Mouse (Mus musculus) neural tube, embryonic 14.5 days (tissue): Measurements from ENCODE around the gene Foxd1. TPM values are rescaled to one million over a fixed set of nuclear protein-coding genes. Genes with fewer than 3 reads are reported as not detected.

ENCODE experiments used
- ATAC-seq: fragments of 200-750 bp; cut with Nextera tagmentation; 2 replicates; pipeline ENCODE4 v1.8.0; 2017; ENCODE audit warnings: low read depth, mild to moderate bottlenecking, moderate TSS enrichment, moderate library complexity
- H3K27ac ChIP-seq: fragments of 300-500 bp; sonication (generic); 2 replicates; pipeline ENCODE4 v1.5.1; 2014; ENCODE audit warnings: low read depth, mild to moderate bottlenecking, control low read depth, low read length, moderate library complexity, mixed read lengths
- H3K27me3 ChIP-seq: fragments of 300-500 bp; sonication (generic); 2 replicates; pipeline ENCODE4 v1.6.1; 2014; ENCODE audit warnings: low read length; ENCODE audit not compliant: control insufficient read depth, insufficient read depth
- H3K36me3 ChIP-seq: fragments of 300-500 bp; sonication (generic); 2 replicates; pipeline ENCODE4 v1.6.1; 2014; ENCODE audit warnings: low read length, mixed read lengths; ENCODE audit not compliant: control insufficient read depth, insufficient read depth
- H3K4me1 ChIP-seq: fragments of 300-500 bp; sonication (generic); 2 replicates; pipeline ENCODE4 v1.6.1; 2014; ENCODE audit warnings: low read length; ENCODE audit not compliant: control insufficient read depth, insufficient read depth
- H3K4me2 ChIP-seq: fragments of 300-500 bp; sonication (generic); 2 replicates; pipeline ENCODE4 v1.6.1; 2014; ENCODE audit warnings: mild to moderate bottlenecking, low read depth, low read length, control low read depth
- H3K4me3 ChIP-seq: fragments of 300-500 bp; sonication (generic); 2 replicates; pipeline ENCODE4 v1.5.1; 2014; ENCODE audit warnings: low read depth, low read length, control low read depth, mixed read lengths
- H3K9ac ChIP-seq: fragments of 300-500 bp; sonication (generic); replicated peaks from 2 replicates; pipeline ENCODE4 v1.6.1; 2014; ENCODE audit warnings: low read depth, mild to moderate bottlenecking, control low read depth, low read length, mixed read lengths
- H3K9me3 ChIP-seq: fragments of 300-500 bp; sonication (generic); 2 replicates; pipeline ENCODE4 v1.6.1; 2016; ENCODE audit warnings: low read length; ENCODE audit not compliant: control insufficient read depth
- WGBS: fragments of 180-500 bp; shearing (Covaris S2); extraction: QIAGEN DNeasy Blood & Tissue Kit; methylation state at CpG from one replicate; pipeline ENCODE4 v1.1.7; 2014; 5-methylcytosine and 5-hydroxymethylcytosine counted together
- polyA plus RNA-seq: library from polyadenylated mRNA; unstranded; fragments of >200 nt; fragmentation: Nextera tagmentation; extraction: Ambion mirVana; gene quantifications from 2 replicates; pipeline ENCODE4 v1.2.1, GENCODE M21; 2014

The Foxd1 gene
- polyA plus RNA-seq, 1 experiment from 2014 or later, result 0.12 TPM

DNA sequence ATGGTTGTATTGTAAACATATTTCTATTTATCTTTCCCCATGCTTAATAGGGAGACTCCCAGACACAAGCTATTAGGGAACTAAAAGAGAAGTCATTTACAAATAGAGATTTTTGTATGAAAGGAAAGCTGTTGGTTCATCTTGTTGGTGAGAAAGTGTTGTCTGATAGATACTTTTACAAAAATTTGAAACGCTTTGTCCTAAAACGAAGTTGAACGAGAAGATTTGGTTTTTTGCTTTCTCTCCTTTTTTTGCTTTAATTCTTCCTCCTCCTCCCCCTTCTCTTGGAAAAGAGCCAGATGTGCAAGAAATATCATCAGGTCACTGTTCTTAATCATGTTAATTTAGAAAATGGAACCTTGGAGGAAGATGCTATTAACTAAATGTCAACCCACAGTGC, 13.6 kb downstream of the Foxd1 start:
- Histone ChIP-seq H3K27ac (no peak overlapping the region), H3K27me3 (peaks cover 63% of the 10 kb centered on the region), H3K9ac (no peak overlapping the region), H3K4me2 (no peak overlapping the region), H3K9me3 (no peaks in the 10 kb centered on the region), H3K36me3 (no peaks in the 10 kb centered on the region), H3K4me1 (no peaks in the 10 kb centered on the region), H3K4me3 (no peak overlapping the region)
- WGBS, result 16% methylated on average over 3 of the region's 3 CpGs
- no peak for ATAC-seq

DNA sequence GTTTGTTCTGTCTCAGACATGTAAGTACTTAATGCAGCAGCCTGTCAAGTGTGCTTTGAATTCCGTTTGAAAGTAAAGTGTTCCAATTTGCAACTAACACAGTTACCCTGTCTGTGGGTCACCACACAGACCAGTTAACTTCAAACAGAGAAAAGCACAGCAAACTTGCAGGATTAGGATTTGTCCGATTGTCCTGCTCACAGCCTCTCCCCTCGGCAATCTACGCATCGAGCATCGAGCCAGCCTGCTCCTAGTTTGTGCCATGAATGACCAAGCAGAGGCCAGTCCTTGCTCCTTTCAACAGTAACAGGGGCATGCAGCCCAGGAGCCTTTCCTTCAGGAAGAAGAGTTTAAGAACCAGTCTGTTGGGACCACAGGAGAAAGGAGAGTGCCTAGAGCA, 15.0 kb downstream of the Foxd1 start:
- no peaks in the 10 kb centered on the region for H3K4me1 ChIP-seq
- no peaks in the 10 kb centered on the region for H3K36me3 ChIP-seq
- no peak overlapping the region for H3K4me3 ChIP-seq
- ATAC-seq, result no peak
- H3K27me3 ChIP-seq, result peaks cover 53% of the 10 kb centered on the region
- H3K9me3 ChIP-seq, result no peaks in the 10 kb centered on the region
- 12% methylated on average over 6 of the region's 6 CpGs for WGBS
- H3K9ac ChIP-seq, result no peak overlapping the region
- no peak overlapping the region for H3K27ac ChIP-seq
- no peak overlapping the region for H3K4me2 ChIP-seq

DNA sequence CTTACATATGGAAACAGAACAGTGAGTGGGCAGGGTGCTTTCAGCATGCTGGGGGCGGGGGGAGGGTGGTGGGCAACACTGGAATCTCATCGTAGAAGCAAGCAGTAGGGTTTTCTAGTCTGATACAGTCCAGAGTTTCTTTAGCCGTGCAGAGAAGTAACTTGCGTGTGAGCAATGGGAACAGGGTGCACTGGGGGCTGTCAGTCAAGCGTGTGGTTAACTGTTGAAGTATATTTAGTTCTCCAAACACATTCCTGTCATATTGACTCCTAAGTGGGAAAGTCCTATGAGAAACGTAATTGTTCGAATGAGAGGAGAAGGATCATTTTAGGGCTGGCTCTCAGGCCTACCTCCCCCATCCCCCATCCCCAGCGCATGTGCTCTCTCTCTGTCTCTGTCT, 20.5 kb downstream of the Foxd1 start:
- Histone ChIP-seq H3K4me2 (no peak overlapping the region), H3K27ac (no peak overlapping the region), H3K4me1 (no peaks in the 10 kb centered on the region), H3K4me3 (no peak overlapping the region), H3K9ac (no peak overlapping the region), H3K27me3 (peaks cover 7% of the 10 kb centered on the region), H3K36me3 (no peaks in the 10 kb centered on the region), H3K9me3 (no peaks in the 10 kb centered on the region)
- no peak for ATAC-seq
- WGBS, result 78% methylated on average over 8 of the region's 8 CpGs

DNA sequence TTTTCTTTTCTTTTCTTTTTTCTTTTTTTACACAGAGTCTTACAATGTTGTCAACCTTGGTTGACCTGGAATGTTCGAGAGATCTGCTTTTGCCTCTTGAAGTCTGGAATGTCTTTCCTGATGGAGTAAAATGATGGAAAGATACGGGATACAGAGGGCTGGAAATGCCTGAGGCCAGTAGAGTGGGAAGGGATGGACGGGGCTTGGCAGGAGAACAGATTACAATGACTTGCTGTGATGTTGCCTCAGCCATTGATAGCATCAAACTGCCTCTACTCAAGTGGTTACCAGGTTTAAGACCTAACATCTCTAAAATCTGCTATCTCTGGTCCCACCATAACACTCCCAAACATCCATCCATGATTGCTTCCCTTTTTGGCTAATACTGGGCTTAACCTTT, 20.9 kb downstream of the Foxd1 start:
- Histone ChIP-seq H3K4me2 (no peak overlapping the region), H3K9me3 (no peaks in the 10 kb centered on the region), H3K36me3 (no peaks in the 10 kb centered on the region), H3K4me1 (no peaks in the 10 kb centered on the region), H3K4me3 (no peak overlapping the region), H3K9ac (no peak overlapping the region), H3K27ac (no peak overlapping the region), H3K27me3 (peaks cover 3% of the 10 kb centered on the region)
- WGBS, result 69% methylated on average over 3 of the region's 3 CpGs
- ATAC-seq, result no peak

DNA sequence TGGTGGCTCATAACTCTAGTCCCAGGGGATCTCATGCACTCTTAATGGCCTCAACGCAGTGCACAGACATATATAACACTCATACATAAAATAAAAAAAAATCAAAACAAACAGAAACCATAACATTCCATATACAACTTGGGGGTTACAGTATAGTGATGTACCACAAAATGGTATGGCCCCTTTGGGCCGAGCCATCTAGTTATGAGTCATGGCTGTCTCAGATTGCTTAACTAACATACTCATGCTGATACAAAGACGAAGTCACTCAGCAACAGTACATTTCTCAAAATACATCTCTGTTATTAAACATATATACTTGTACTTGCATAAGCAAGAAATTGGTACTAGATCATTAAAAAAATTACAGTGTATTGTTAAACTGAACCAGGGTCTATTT, 23.7 kb downstream of the Foxd1 start:
- H3K27ac ChIP-seq, result no peak overlapping the region
- no peak overlapping the region for H3K9ac ChIP-seq
- H3K4me3 ChIP-seq, result no peak overlapping the region
- H3K4me1 ChIP-seq, result no peaks in the 10 kb centered on the region
- H3K9me3 ChIP-seq, result no peaks in the 10 kb centered on the region
- no peak for ATAC-seq
- WGBS, result 91% methylated on average over 3 of the region's 3 CpGs
- H3K36me3 ChIP-seq, result no peaks in the 10 kb centered on the region
- no peak overlapping the region for H3K4me2 ChIP-seq
- H3K27me3 ChIP-seq, result no peaks in the 10 kb centered on the region; the same call in 1 of the 2 replicates

DNA sequence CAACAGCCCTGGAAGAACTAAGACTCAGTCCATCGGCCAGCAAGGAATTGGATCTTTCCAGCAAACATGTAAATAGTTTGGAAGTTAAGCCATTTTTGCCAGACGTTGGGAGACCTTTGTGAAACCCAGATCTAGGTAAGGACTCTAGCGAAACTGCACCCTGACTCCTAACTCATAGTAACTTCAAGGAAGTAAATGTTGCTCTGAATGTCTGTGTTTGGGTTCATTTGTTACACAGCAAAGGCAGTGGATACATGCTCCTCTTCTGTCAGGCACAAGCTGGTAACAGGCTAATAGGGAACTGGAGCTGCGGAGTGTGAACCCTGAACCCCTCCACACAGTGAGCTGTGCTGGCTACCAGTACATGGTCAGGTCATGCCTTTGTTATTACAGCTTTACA, 28.7 kb downstream of the Foxd1 start:
- H3K4me2 ChIP-seq, result no peak overlapping the region
- H3K36me3 ChIP-seq, result no peaks in the 10 kb centered on the region
- no peak overlapping the region for H3K27ac ChIP-seq
- H3K4me3 ChIP-seq, result no peak overlapping the region
- no peak overlapping the region for H3K9ac ChIP-seq
- ATAC-seq, result no peak
- H3K4me1 ChIP-seq, result no peaks in the 10 kb centered on the region
- WGBS, result 92% methylated on average over 4 of the region's 4 CpGs
- H3K27me3 ChIP-seq, result no peaks in the 10 kb centered on the region
- no peaks in the 10 kb centered on the region for H3K9me3 ChIP-seq

DNA sequence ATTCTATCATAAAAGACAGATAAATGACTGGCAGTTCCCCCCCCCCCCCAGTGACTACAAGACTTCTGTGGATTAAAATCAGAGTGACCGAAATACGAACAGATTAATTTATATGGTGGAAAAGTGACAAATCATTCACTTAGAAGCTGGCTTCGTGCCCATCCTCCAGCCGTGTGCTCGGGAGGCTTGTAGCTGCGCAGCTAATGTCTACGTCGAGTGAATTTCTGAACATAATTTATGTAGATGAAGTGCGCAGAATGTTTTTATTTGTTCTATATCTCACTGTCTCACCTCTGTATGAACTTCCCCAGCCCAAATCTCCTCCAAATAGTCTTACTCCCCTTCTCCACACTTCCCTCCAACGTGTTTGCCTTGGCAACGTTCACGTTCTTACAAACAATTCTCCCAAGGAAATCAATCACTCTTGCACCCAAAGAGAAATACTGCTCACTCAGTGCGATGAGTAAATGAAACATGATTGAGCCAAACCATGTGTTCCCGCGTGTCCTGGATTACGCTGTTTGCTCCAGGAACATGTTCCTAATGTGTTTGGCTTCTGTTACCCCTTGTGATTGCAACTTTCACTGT, 30.0 kb downstream of the Foxd1 start:
- Histone ChIP-seq H3K4me1 (no peaks in the 10 kb centered on the region), H3K27me3 (peaks cover 10% of the 10 kb centered on the region)
- 67% methylated on average over 16 of the region's 16 CpGs for WGBS

DNA sequence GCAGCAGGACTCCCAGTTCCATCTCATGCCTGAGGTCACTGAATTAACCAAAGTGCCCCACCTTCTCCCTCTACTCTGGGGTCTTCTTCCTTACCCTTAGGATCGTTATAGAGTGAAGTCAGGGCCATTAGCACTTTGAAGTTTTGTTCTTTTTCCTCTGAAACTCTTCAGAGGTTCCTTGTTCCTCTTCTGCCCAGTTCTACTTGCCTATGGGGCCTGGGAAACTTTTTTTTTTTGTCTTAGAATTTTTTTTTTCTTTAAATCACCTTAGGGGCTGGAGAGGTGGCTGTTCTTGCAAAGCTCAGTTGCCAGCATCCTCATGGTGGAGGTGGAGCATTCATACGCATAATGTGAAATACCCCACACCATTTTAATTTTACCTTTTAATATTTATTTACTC, 31.8 kb downstream of the Foxd1 start:
- H3K4me1 ChIP-seq, result 0 out of 2 replicates have a peak, but pooled peaks cover under 1% of the 10 kb centered on the region
- no peak for ATAC-seq
- no peak overlapping the region for H3K9ac ChIP-seq
- H3K27ac ChIP-seq, result no peak overlapping the region
- 79% methylated on average over 2 of the region's 2 CpGs for WGBS
- no peak overlapping the region for H3K4me2 ChIP-seq
- H3K36me3 ChIP-seq, result no peaks in the 10 kb centered on the region
- H3K4me3 ChIP-seq, result no peak overlapping the region
- peaks cover 26% of the 10 kb centered on the region for H3K27me3 ChIP-seq
- H3K9me3 ChIP-seq, result no peaks in the 10 kb centered on the region

More for the DNA sequence above, 30.0 kb downstream of the Foxd1 start:
- Histone ChIP-seq H3K36me3 (no peaks in the 10 kb centered on the region), H3K9me3 (no peaks in the 10 kb centered on the region), H3K27ac (no peak overlapping the region), H3K4me3 (no peak overlapping the region), H3K4me2 (no peak overlapping the region), H3K9ac (no peak overlapping the region)
- ATAC-seq, result no peak

DNA sequence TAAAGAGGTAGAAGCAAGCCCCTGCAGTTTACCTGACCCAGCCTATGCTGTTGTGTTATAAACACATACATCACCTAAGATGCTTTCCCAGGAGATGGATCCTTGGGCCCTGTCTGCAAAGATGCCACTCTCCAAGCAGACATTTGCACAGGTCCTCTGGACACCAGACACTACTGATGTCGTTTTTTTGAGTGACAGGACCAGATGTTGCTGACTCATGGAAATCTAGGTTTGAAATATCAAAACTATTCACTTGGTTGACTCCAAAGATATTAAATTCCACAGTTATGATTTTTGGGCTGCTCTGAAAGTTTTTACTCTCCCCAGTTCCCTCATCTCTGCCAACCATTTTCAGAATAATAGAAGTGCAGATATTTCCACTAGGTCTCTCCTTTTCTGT, 35.0 kb downstream of the Foxd1 start:
- no peak overlapping the region for H3K4me2 ChIP-seq
- no peak overlapping the region for H3K27ac ChIP-seq
- no peak for ATAC-seq
- WGBS, result 61% methylated on average over 1 of the region's 1 CpGs
- no peak overlapping the region for H3K9ac ChIP-seq
- no peak overlapping the region for H3K4me3 ChIP-seq
- peaks cover 48% of the 10 kb centered on the region for H3K27me3 ChIP-seq
- H3K4me1 ChIP-seq, result 0 out of 2 replicates have a peak, but pooled peaks cover 7% of the 10 kb centered on the region
- H3K9me3 ChIP-seq, result no peaks in the 10 kb centered on the region
- H3K36me3 ChIP-seq, result no peaks in the 10 kb centered on the region
